Mouse (Mus musculus) frontal cortex, postnatal 14 days (tissue): ENCODE measurements around the gene Bcat2.

ENCODE experiments used
- DNase-seq, 2 experiments: peaks; one replicate each; pipeline ENCODE4 v3.0.0; 2022; ENCODE audit warnings: low spot score in 2 of 2

Gene Bcat2

DNA sequence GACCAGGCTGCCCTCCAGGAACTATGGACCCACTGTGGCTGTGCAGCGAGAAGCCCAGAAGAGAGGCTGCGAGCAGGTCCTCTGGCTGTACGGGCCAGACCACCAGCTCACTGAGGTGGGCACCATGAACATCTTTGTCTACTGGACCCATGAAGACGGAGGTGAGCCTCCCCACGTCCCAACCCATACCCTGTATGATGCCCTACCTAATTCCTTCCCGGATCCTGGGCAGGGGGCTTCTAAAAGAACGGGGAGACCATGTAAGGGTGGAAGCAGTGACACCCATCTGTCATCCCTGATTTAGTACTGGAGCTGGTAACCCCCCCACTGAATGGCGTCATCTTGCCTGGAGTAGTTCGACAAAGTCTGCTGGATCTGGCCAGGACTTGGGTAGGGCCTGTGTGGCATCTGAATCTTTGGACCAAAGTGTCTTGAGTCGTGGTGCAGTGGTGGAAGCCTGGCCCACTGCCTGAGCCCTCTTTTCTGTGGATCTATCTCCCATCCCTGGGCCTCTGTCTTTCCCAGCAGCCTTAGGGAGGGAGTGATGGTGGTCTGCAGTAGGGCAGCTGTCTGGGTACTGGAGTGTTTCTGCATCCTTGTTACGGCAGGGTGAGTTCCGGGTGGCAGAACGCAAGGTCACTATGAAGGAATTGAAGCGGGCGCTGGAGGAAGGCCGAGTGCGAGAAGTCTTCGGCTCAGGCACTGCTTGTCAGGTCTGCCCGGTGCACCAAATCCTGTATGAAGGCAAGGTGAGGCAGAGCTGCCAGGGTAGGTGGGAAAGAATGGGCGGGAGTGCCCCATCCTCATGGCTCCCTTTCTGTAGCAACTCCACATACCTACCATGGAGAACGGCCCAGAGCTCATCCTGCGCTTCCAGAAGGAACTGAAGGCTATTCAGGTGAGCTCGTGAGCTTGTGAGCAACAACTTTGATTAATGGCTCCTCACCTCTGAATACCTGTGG is 18.0 kb downstream of the Bcat2 start:
- no peak for DNase-seq

- DNase-seq = peak; percentile 92 to 97
These were observed 19.2 kb downstream of the Bcat2 start for GRCm38 (mm10) chr7:45589173-45589572.

GRCm38 (mm10) chr7:45589898-45590297 is 19.9 kb downstream of the Bcat2 start:
- DNase-seq = no peak

- DNase-seq = no peak
These were observed 20.9 kb downstream of the Bcat2 start for GRCm38 (mm10) chr7:45590874-45591273.

GRCm38 (mm10) chr7:45591880-45592279 is 21.9 kb downstream of the Bcat2 start:
- DNase-seq = no peak

- DNase-seq = peak in 1 of 2 experiments; percentile 60
These were observed 23.3 kb downstream of the Bcat2 start for GRCm38 (mm10) chr7:45593118-45593815.

DNA sequence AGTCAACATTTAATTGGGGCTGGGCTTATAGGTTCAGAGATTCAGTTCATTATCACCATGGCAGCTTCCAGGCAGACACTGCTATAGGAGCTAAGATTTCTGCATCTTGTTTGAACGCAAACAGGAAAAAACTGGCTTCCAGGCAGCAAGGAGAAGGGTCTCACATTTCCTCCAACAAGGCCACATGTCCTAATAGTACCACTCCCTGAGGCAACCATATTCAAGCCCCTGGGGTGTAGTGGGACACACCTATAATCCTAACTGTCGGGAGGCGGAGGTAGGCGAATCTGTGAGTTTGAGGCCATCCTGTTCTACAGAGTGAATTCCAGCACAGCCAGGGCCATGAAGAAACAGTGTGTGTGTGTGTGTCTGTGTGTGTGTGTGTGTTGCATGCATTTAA is 25.2 kb downstream of the Bcat2 start:
- no peak for DNase-seq

DNA sequence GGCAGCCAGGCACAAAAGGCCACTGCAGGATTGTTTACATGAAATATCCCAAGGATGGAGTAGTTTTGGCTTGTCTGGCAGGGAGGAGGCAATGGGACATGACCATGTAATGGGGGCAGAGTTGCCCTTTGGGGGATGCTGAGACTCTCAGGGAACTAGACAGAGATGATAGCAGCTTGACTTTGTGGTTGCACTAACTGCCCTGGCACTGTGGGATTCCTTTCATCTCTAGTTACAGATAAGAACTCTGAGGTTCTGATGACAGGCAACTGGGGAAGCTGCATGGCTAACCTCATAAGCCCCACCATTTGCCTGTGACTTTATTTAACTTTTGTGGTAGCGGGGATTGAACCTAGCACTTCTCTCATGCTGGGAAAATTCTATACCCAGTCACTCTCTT is 26.2 kb downstream of the Bcat2 start:
- DNase-seq = no peak

DNA sequence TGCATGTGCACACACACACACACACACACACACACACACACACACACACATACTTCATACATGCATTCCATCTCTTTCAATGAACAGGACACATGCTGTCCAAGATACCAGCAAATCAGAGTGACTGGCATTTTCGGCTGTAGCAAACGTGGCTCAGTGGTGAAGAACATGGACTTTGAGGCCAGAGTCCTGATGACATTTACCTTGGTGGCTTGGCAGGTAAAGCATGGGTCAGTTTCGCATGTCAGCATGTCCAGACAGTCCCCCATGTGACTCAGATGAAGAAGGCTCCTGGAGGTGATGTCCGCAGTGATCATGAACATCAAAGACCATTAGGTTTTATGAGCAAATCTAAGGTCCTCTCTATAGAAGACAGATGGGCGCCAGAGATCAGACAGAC is 27.1 kb downstream of the Bcat2 start:
- no peak for DNase-seq

DNA sequence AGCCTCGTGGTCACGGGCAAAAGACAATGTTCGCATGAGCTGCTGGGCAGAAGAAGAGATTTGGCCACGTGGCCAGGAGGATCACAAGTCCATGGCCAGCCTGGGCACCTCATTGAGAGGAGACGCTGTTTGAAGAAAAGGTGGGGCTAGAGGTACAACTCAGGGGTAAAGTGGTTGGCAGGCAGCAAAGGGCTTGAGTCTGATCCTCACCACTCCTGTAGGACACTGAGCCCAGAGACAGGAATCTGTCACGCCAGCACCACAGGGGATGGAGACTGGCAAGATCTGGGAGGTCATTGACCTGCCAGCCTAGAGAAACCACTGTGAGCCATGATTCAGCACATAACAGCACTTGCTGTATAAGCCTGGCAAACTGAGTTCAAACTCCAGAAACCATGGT is 27.6 kb downstream of the Bcat2 start:
- DNase-seq = no peak

DNA sequence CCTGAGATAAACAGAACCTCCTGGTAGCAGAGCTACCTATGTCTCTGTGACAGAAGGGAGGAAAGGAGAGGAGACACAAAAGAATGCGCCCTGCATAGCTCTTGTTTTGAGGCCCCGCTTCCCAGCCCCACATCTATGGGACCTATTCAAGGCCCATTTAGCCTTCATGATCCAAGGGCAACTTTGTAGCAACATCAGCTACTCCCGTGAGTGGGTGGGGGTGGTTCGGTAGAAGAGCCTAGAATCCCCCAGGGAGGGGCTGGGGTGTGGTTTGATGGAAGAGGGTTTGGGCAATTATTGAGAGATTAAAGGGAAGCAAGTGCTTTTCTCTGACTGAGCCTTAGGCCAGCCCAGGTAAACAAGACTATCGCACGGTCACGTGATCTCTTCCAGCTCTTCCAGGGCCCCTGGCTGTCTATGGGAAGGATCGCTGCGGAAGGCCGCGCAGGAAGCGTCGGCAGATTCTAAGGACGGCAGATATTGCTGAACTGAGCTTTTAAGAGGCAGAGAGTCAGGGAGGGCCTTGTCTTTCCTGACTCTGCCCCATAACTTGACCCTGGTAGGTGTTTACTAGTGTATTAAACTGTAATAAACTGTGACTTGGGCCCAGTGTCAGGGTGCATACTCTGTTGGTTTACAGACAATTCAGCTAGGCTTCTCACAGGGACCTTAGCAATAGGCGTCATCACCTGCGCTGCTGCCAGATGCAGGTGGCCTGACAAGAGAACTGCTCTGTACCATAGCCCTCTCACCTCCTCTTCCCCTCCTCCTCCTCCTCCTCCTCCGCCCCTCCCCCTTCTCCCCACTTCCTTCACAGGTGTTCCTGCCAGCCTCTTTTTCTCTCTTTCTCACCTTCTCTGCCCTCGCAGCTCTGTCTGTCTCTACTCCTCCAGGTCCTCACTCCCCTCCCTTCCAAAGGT is 29.3 kb downstream of the Bcat2 start:
- DNase-seq = no peak

GRCm38 (mm10) chr7:45605704-45606289 is 35.8 kb downstream of the Bcat2 start:
- DNase-seq = no peak

DNA sequence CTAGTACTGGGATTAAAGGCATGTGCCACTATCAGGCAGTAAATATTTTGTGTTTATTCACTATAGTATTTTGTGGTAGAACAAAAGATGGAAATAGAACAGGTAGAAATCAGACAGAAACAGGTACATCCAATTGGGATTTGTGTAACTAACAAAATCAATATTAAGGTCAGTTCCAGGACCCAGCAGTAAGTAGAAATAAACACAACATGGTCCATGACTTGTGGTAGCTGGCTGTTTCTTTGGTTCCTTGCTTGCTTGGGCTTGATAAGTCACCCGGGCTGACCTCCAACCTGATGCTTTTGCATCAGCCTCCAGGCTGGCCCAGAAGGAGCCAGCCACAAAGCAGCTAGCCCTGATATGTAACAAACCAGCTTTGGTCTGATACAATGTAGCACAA is 39.6 kb downstream of the Bcat2 start:
- DNase-seq = no peak

- DNase-seq = no peak
These were observed 46.3 kb downstream of the Bcat2 start for GRCm38 (mm10) chr7:45616277-45616676.

- no peak for DNase-seq
These were observed 47.2 kb downstream of the Bcat2 start, which contains the start of gene Fut1 for GRCm38 (mm10) chr7:45617042-45617695. TSS of gene Fut1 (plus strand) at chr7:45617289.

DNA sequence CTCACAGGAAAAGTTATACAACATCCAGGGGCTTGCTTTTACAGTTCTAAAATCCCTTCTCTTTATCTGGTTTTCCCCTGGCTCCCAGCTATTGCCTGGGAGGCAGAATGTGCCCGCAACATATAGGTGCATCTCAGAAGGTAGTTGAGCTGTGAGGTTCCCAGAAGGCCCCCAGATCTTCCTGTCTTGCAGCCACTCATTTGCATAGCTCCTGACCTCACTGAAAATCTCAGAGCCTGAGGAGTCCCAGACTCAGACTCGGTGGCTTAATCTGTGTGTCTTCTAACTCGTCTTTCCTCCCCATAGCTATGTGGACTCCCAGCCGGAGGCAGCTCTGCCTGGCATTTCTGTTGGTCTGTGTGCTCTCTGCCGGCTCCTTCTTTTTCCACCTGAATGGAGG is 48.4 kb downstream of the Bcat2 start:
- no peak for DNase-seq

DNA sequence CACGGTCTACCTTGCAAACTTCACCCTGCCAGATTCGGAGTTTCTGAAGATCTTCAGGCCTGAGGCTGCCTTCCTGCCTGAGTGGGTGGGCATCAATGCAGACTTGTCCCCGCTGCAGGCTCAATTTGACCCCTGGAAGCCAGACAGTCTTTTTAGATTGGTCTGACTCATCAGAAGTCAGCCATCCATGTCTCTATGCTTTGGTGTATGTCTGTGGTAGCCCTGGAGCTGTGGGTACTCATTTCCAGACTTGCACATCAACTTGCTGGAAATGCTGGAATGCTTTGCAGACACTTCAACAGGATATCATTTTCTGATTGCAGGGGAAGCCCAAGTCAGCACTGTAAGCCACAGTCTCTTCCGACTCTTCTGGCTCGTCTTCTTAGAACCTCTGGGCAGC is 49.6 kb downstream of the Bcat2 start:
- no peak for DNase-seq

DNA sequence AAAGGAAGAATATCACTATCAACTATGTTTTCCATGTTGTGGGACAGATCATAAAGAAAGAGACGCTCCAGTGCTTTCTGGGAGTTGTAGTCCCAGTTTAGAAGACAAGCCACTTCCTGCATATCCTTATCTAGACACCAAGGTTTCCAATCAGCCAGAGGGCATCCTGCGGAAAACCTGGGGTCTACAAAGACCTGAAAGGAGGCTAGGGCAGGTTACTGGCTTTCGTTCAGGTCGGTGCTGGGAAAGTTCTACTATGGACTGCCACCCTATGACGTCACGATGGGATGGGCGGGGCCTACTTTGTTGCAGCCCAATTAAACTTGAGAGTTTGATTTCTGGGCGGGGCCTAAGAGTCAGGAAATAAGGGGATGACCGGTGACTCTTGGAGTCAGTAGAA is 51.5 kb downstream of the Bcat2 start, which contains the start of gene Izumo1:
TSS of gene Izumo1 (plus strand) at position 369 of the 400 bp plus-strand sequence.
- no peak for DNase-seq

- DNase-seq = no peak
These were observed 53.6 kb downstream of the Bcat2 start for GRCm38 (mm10) chr7:45623507-45623906.

- no peak for DNase-seq
These were observed 54.8 kb downstream of the Bcat2 start for GRCm38 (mm10) chr7:45624718-45625117.

DNA sequence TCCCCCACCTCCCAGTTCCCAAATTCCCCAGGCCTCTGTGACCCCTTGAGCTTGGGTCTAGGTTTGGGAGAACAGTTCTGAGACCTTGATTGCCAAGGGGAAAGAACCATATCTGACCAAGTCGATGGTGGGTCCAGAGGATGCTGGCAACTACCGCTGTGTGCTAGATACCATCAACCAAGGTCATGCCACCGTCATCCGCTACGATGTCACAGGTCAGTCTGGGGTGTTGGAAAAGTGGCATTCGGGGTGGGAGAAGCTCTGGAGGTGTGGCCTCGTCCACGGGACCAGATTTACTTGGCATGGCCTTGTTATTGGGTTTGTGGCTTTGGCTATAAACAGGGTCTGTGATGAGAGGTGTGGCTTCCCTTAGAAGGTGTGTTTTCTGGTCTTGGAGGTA is 55.5 kb downstream of the Bcat2 start:
- no peak for DNase-seq
